Mouse (Mus musculus) spleen, adult 2 months (tissue): ENCODE measurements around the gene Pphln1.

Experiments
- CTCF ChIP-seq: fragments of 200-500 bp; IDR thresholded peaks from 2 replicates; pipeline ENCODE4 v1.5.1; 2011; ENCODE audit warnings: mild to moderate bottlenecking, inconsistent platforms; ENCODE audit not compliant: insufficient read depth, insufficient read length, insufficient replicate concordance; ENCODE audit errors: extremely low read depth
- POLR2A ChIP-seq: fragments of 200-500 bp; IDR thresholded peaks from 2 replicates; pipeline ENCODE4 v1.6.1; 2011; ENCODE audit warnings: low read depth, low read length, inconsistent platforms

- no peak for TF ChIP-seq CTCF
- no peak for TF ChIP-seq POLR2A
Observed at GRCm38 (mm10) chr15:93474277-93474676, 76.1 kb downstream of the Pphln1 start.
